Mouse (Mus musculus) midbrain, embryonic 10.5 days (tissue): ENCODE data around the gene Gm49369. TPM values are rescaled to one million over a fixed set of nuclear protein-coding genes. Genes with fewer than 3 reads are reported as not detected.
A peak's percentile ranks its signal among the peaks of the same experiment; 100 is the strongest.

Experiments
- DNase-seq: peaks from one replicate; pipeline ENCODE4 v3.0.0-alpha.2; 2017; ENCODE audit warnings: low spot score
- H3K27ac ChIP-seq: fragments of 300-500 bp; sonication (generic); replicated peaks from 2 replicates; pipeline ENCODE4 v1.5.1; 2016; ENCODE audit warnings: mild to moderate bottlenecking
- H3K27me3 ChIP-seq: fragments of 300-500 bp; sonication (generic); 2 replicates; pipeline ENCODE4 v1.6.1; 2016; ENCODE audit warnings: low read depth, mild to moderate bottlenecking; ENCODE audit not compliant: poor library complexity, severe bottlenecking
- H3K36me3 ChIP-seq: fragments of 300-500 bp; sonication (generic); 2 replicates; pipeline ENCODE4 v1.6.1; 2016; ENCODE audit warnings: mild to moderate bottlenecking, moderate library complexity
- H3K4me1 ChIP-seq: fragments of 300-500 bp; sonication (generic); 2 replicates; pipeline ENCODE4 v1.6.1; 2016
- H3K4me3 ChIP-seq: fragments of 300-500 bp; sonication (generic); 2 replicates; pipeline ENCODE4 v1.5.1; 2016; ENCODE audit warnings: mild to moderate bottlenecking, moderate library complexity
- H3K9me3 ChIP-seq: fragments of 300-500 bp; sonication (generic); replicated peaks from 2 replicates; pipeline ENCODE4 v1.6.1; 2016; ENCODE audit warnings: mild to moderate bottlenecking
- WGBS: fragments of 180-500 bp; shearing (Covaris S2); methylation state at CpG from one replicate; pipeline ENCODE4 v1.1.7; 2016; 5-methylcytosine and 5-hydroxymethylcytosine counted together
- polyA plus RNA-seq: library from polyadenylated mRNA; unstranded; fragments of >200 nt; fragmentation: Nextera tagmentation; extraction: Ambion mirVana; gene quantifications from 2 replicates; pipeline ENCODE4 v1.2.1, GENCODE M21; 2016

Gm49369 gene
- polyA plus RNA-seq, 1 experiment from 2014 or later: not detected

GRCm38 (mm10) chr7:142391108-142391507, 8.6 kb upstream of the Gm49369 start:
- 92% methylated on average over 3 of the region's 3 CpGs for WGBS
- no peak for DNase-seq
- no peaks in the 10 kb centered on the region for H3K27me3 ChIP-seq
- no peak overlapping the region for H3K4me3 ChIP-seq
- H3K9me3 ChIP-seq: no peaks in the 10 kb centered on the region
- H3K27ac ChIP-seq: no peak overlapping the region
- H3K36me3 ChIP-seq: no peaks in the 10 kb centered on the region
- peaks cover 28% of the 10 kb centered on the region for H3K4me1 ChIP-seq

GRCm38 (mm10) chr7:142389961-142390650, 7.6 kb upstream of the Gm49369 start:
- peaks cover 7% of the 10 kb centered on the region; the same call in 1 of the 2 replicates for H3K36me3 ChIP-seq
- H3K27me3 ChIP-seq: no peaks in the 10 kb centered on the region
- peaks cover 34% of the 10 kb centered on the region for H3K4me1 ChIP-seq
- no peak for DNase-seq
- WGBS: 83% methylated on average over 3 of the region's 3 CpGs
- H3K9me3 ChIP-seq: no peaks in the 10 kb centered on the region
- no peak overlapping the region for H3K27ac ChIP-seq
- H3K4me3 ChIP-seq: no peak overlapping the region

- Histone ChIP-seq H3K9me3 (no peaks in the 10 kb centered on the region), H3K4me3 (no peak overlapping the region), H3K27me3 (no peaks in the 10 kb centered on the region), H3K4me1 (peaks cover 34% of the 10 kb centered on the region), H3K36me3 (peaks cover 21% of the 10 kb centered on the region), H3K27ac (peak overlapping the region; percentile 87; the same call in 1 of the 2 replicates)
- DNase-seq: no peak
- WGBS: 91% methylated on average over 2 of the region's 2 CpGs
These were observed 6.3 kb upstream of the Gm49369 start for GRCm38 (mm10) chr7:142388740-142389139.

GRCm38 (mm10) chr7:142388198-142388597, 5.7 kb upstream of the Gm49369 start:
- no peaks in the 10 kb centered on the region for H3K27me3 ChIP-seq
- no peak for DNase-seq
- WGBS: 94% methylated on average over 1 of the region's 1 CpGs
- peak overlapping the region; percentile 72 for H3K4me3 ChIP-seq
- H3K4me1 ChIP-seq: peaks cover 33% of the 10 kb centered on the region
- peak overlapping the region; percentile 87 for H3K27ac ChIP-seq
- H3K36me3 ChIP-seq: peaks cover 27% of the 10 kb centered on the region
- no peaks in the 10 kb centered on the region for H3K9me3 ChIP-seq

GRCm38 (mm10) chr7:142387419-142388148, 5.1 kb upstream of the Gm49369 start, which contains the start of gene Ctsd:
Ctsd (minus strand) TSS chr7:142388038.
- H3K36me3 ChIP-seq: peaks cover 33% of the 10 kb centered on the region
- no peaks in the 10 kb centered on the region for H3K27me3 ChIP-seq
- DNase-seq: peak; percentile 98
- peaks cover 27% of the 10 kb centered on the region for H3K4me1 ChIP-seq
- WGBS: under 1% methylated on average over 55 of the region's 55 CpGs
- peak within 1 kb of the TSS; percentile 87 for H3K27ac ChIP-seq
- H3K4me3 ChIP-seq: peak within 1 kb of the TSS; percentile 72
- H3K9me3 ChIP-seq: no peaks in the 10 kb centered on the region

GRCm38 (mm10) chr7:142386621-142387201, 4.2 kb upstream of the Gm49369 start:
- no peak for DNase-seq
- peak overlapping the region; percentile 72 for H3K4me3 ChIP-seq
- no peaks in the 10 kb centered on the region for H3K9me3 ChIP-seq
- peaks cover 27% of the 10 kb centered on the region for H3K4me1 ChIP-seq
- peak overlapping the region; percentile 87 for H3K27ac ChIP-seq
- WGBS: 67% methylated on average over 6 of the region's 6 CpGs
- peaks cover 41% of the 10 kb centered on the region for H3K36me3 ChIP-seq
- H3K27me3 ChIP-seq: no peaks in the 10 kb centered on the region

- no peak for DNase-seq
- WGBS: 91% methylated on average over 3 of the region's 3 CpGs
- Histone ChIP-seq H3K4me1 (peaks cover 27% of the 10 kb centered on the region), H3K27ac (no peak overlapping the region), H3K36me3 (peaks cover 50% of the 10 kb centered on the region), H3K4me3 (peak overlapping the region; percentile 72), H3K9me3 (no peaks in the 10 kb centered on the region), H3K27me3 (no peaks in the 10 kb centered on the region)
These were observed 3.4 kb upstream of the Gm49369 start for GRCm38 (mm10) chr7:142385742-142386403.

GRCm38 (mm10) chr7:142384306-142384705, 1.8 kb upstream of the Gm49369 start:
- no peak for DNase-seq
- Histone ChIP-seq H3K9me3 (no peaks in the 10 kb centered on the region), H3K27me3 (no peaks in the 10 kb centered on the region), H3K4me3 (no peak overlapping the region), H3K27ac (no peak overlapping the region), H3K4me1 (peaks cover 27% of the 10 kb centered on the region), H3K36me3 (peaks cover 65% of the 10 kb centered on the region)
- WGBS: 84% methylated on average over 10 of the region's 10 CpGs

- WGBS: 89% methylated on average over 4 of the region's 4 CpGs
- Histone ChIP-seq H3K4me3 (no peak overlapping the region), H3K9me3 (no peaks in the 10 kb centered on the region), H3K36me3 (peaks cover 96% of the 10 kb centered on the region), H3K4me1 (peaks cover 7% of the 10 kb centered on the region), H3K27me3 (no peaks in the 10 kb centered on the region), H3K27ac (no peak overlapping the region)
- DNase-seq: no peak
These were observed 1.3 kb downstream of the Gm49369 start for GRCm38 (mm10) chr7:142381175-142381574.

- Histone ChIP-seq H3K4me1 (no peaks in the 10 kb centered on the region), H3K27ac (no peak overlapping the region), H3K36me3 (peaks cover 91% of the 10 kb centered on the region), H3K4me3 (no peak overlapping the region), H3K9me3 (no peaks in the 10 kb centered on the region), H3K27me3 (peaks cover 5% of the 10 kb centered on the region)
- WGBS: 90% methylated on average over 6 of the region's 6 CpGs
- DNase-seq: no peak
These were observed 3.3 kb downstream of the Gm49369 start for GRCm38 (mm10) chr7:142379186-142379585.

GRCm38 (mm10) chr7:142377233-142377925, 5.1 kb downstream of the Gm49369 start:
- peaks cover 73% of the 10 kb centered on the region for H3K36me3 ChIP-seq
- no peak overlapping the region for H3K4me3 ChIP-seq
- DNase-seq: no peak
- peaks cover 23% of the 10 kb centered on the region for H3K27me3 ChIP-seq
- H3K27ac ChIP-seq: 0 out of 2 replicates have a peak overlapping the region, but pooled peaks have one; percentile 10
- 91% methylated on average over 14 of the region's 14 CpGs for WGBS
- peaks cover 2% of the 10 kb centered on the region for H3K4me1 ChIP-seq
- H3K9me3 ChIP-seq: no peaks in the 10 kb centered on the region

GRCm38 (mm10) chr7:142376096-142376495, 6.4 kb downstream of the Gm49369 start:
- H3K4me1 ChIP-seq: peaks cover 14% of the 10 kb centered on the region
- peaks cover 60% of the 10 kb centered on the region for H3K36me3 ChIP-seq
- no peak overlapping the region for H3K27ac ChIP-seq
- H3K9me3 ChIP-seq: no peaks in the 10 kb centered on the region
- DNase-seq: no peak
- H3K27me3 ChIP-seq: peaks cover 36% of the 10 kb centered on the region
- WGBS: 78% methylated on average over 4 of the region's 4 CpGs
- no peak overlapping the region for H3K4me3 ChIP-seq
